Mouse (Mus musculus) forebrain, embryonic 11.5 days (tissue): ENCODE measurements at regions not wholly inside any gene's neighbourhood (a gene's known extent, or its start where the extent isn't known, plus 50 kb on each side); places are given as distances from the start of the nearest gene placed in this dataset.

ENCODE experiments used
- ATAC-seq: fragments of 200-750 bp; cut with Nextera tagmentation; replicated peaks from 2 replicates; pipeline ENCODE4 v1.8.0; 2017; ENCODE audit warnings: moderate TSS enrichment; ENCODE audit not compliant: low FRiP score
- DNase-seq: peaks from one replicate; pipeline ENCODE4 v3.0.0-alpha.2; 2017; ENCODE audit warnings: low spot score
- H3K27ac ChIP-seq: fragments of 300-500 bp; sonication (generic); 2 replicates; pipeline ENCODE4 v1.5.1; 2014; ENCODE audit warnings: low read depth, low read length
- H3K27me3 ChIP-seq: fragments of 300-500 bp; sonication (generic); 2 replicates; pipeline ENCODE4 v1.6.1; 2014; ENCODE audit warnings: mild to moderate bottlenecking, low read length, mixed read lengths; ENCODE audit not compliant: control insufficient read depth, insufficient read depth
- H3K36me3 ChIP-seq: fragments of 300-500 bp; sonication (generic); 2 replicates; pipeline ENCODE4 v1.6.1; 2014; ENCODE audit warnings: mild to moderate bottlenecking, low read length, moderate library complexity, mixed read lengths; ENCODE audit not compliant: control insufficient read depth, insufficient read depth
- H3K4me1 ChIP-seq: fragments of 300-500 bp; sonication (generic); replicated peaks from 2 replicates; pipeline ENCODE4 v1.6.1; 2014; ENCODE audit warnings: low read length, mixed read lengths; ENCODE audit not compliant: control insufficient read depth, insufficient read depth
- H3K4me2 ChIP-seq: fragments of 300-500 bp; sonication (generic); 2 replicates; pipeline ENCODE4 v1.6.1; 2014; ENCODE audit warnings: low read depth, mild to moderate bottlenecking, low read length, moderate library complexity, mixed read lengths; ENCODE audit not compliant: severe bottlenecking
- H3K4me3 ChIP-seq: fragments of 300-500 bp; sonication (generic); 2 replicates; pipeline ENCODE4 v1.5.1; 2014; ENCODE audit warnings: low read depth, low read length
- H3K9ac ChIP-seq: fragments of 300-500 bp; sonication (generic); 2 replicates; pipeline ENCODE4 v1.6.1; 2014; ENCODE audit warnings: low read length
- H3K9me3 ChIP-seq: fragments of 300-500 bp; sonication (generic); 2 replicates; pipeline ENCODE4 v1.6.1; 2016; ENCODE audit warnings: low read length, mixed read lengths; ENCODE audit not compliant: control insufficient read depth
- WGBS: fragments of 180-500 bp; shearing (Covaris S2); extraction: QIAGEN DNeasy Blood & Tissue Kit; methylation state at CpG from one replicate; pipeline ENCODE4 v1.1.7; 2014; 5-methylcytosine and 5-hydroxymethylcytosine counted together

DNA sequence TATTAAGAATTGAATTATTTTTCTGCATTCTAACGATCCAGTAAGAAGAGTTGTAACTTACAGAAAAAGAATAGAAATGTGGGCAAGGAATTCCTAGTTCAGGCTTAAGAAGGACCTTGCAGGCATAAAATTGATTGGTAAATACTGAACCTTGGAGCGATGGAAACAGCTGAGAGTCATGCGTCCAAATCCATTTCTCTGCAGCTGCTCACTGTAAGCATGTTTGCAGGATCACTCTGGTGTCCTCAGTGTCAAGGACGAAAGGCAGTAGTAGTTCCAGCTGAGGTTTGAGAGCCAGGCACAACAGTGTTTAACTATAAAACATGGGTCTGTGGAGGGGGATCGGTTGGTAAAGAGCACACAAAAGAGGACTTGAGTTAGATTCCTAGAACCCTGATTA, 89.1 kb upstream of the Rgma start:
- Histone ChIP-seq H3K27me3 (no peaks in the 10 kb centered on the region), H3K9me3 (no peaks in the 10 kb centered on the region), H3K4me2 (no peak overlapping the region), H3K36me3 (no peaks in the 10 kb centered on the region), H3K4me3 (no peak overlapping the region), H3K9ac (no peak overlapping the region), H3K27ac (no peak overlapping the region), H3K4me1 (no peaks in the 10 kb centered on the region)
- WGBS = 90% methylated on average over 5 of the region's 5 CpGs
- ATAC-seq (no peak), DNase-seq (no peak)

DNA sequence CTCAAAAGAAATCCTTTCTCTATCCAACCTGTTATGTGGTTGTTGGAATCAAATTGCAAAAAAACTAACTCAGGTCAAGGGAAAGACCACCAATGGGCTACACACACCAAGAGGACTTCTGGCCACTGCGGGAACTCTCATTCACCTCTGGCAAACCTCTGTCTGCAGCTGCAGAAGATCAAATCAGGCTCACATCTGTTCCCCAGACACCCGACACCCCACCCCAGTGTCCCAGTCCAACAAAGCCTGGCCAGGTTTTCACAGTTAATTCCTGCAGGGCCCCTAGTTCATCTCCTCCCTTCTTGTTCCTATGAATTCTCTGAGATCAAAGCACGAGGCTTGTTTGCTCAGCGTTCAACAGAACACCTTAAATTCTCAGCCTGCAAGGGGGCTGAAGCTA, 82.0 kb upstream of the Rgma start:
- Histone ChIP-seq H3K4me1 (no peaks in the 10 kb centered on the region), H3K4me2 (no peak overlapping the region), H3K27ac (no peak overlapping the region), H3K36me3 (no peaks in the 10 kb centered on the region), H3K9me3 (no peaks in the 10 kb centered on the region), H3K4me3 (no peak overlapping the region), H3K9ac (no peak overlapping the region), H3K27me3 (no peaks in the 10 kb centered on the region)
- WGBS = 63% methylated on average over 4 of the region's 4 CpGs
- ATAC-seq = no peak
- no peak for DNase-seq

DNA sequence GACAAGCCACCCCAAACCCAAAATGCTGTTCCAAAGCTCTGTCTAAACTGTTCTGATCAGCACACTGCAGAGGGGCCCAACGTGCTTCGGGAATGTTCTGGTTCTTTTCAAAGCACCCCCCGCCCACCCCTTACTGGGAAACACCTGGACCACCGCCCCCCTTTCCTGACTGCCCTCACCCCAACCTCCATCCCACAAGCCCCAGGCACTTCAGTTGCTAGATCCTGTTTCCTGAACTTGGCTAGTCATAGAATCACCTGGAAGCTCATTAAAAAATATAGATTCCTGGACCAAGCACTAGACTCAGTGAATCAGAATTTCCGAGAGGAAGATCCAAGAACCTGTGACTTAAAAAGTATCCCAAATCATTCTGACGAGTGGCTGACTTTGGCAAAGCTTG, 80.9 kb upstream of the Rgma start:
- H3K4me3 ChIP-seq = no peak overlapping the region
- no peaks in the 10 kb centered on the region for H3K27me3 ChIP-seq
- ATAC-seq (no peak), DNase-seq (no peak)
- no peak overlapping the region for H3K27ac ChIP-seq
- H3K9ac ChIP-seq = no peak overlapping the region
- H3K36me3 ChIP-seq = no peaks in the 10 kb centered on the region
- H3K4me2 ChIP-seq = no peak overlapping the region
- H3K9me3 ChIP-seq = no peaks in the 10 kb centered on the region
- no peaks in the 10 kb centered on the region for H3K4me1 ChIP-seq
- 87% methylated on average over 6 of the region's 6 CpGs for WGBS

DNA sequence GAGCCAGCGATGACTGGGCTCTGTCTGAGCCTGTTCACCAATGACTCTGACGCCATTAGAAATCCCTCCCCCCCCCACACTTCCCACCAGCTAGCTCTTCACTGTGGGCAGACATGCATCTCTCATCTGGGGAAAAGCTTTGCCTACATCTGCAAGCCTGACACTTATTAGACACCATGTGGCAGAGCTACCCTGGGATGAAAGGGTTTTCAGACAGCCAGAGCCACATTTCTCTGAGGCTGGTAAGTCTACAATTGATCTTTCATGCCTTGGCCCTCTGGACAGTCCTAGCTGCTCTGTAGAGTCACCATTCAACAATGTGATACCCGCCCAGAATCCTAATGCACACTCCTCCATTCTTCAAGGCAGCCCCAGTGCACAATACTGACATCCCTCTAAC, 72.8 kb upstream of the Rgma start:
- Histone ChIP-seq H3K9ac (no peak overlapping the region), H3K27me3 (no peaks in the 10 kb centered on the region; the same call in 1 of the 2 replicates), H3K9me3 (no peaks in the 10 kb centered on the region), H3K4me2 (no peak overlapping the region), H3K36me3 (no peaks in the 10 kb centered on the region), H3K4me3 (no peak overlapping the region), H3K4me1 (peaks cover 18% of the 10 kb centered on the region), H3K27ac (no peak overlapping the region)
- 55% methylated on average over 3 of the region's 3 CpGs for WGBS
- peak; percentile 52 for ATAC-seq
- DNase-seq = no peak

DNA sequence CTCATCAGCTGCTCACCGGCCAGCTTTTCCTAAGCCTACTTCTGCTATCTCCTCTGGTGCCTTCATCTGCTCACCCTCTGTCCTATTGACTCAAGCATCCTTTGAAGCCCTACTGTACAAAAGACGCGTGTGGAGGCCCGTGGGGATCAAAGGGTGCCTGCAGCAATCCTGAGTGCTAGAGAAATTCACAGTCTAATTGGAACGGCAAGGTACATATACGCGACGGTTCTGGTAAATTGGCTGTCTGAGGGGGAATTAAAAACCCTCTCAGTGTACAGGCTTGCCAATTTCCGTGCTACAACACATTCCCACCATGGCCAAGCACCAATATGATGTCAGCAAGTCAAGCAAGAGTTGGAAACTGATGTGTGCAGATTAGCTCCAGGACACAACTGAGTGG, 71.5 kb upstream of the Rgma start:
- no peak overlapping the region for H3K27ac ChIP-seq
- H3K4me2 ChIP-seq = no peak overlapping the region
- no peaks in the 10 kb centered on the region for H3K36me3 ChIP-seq
- DNase-seq (no peak), ATAC-seq (peak; percentile 22)
- H3K9me3 ChIP-seq = no peaks in the 10 kb centered on the region
- peaks cover 21% of the 10 kb centered on the region for H3K4me1 ChIP-seq
- H3K9ac ChIP-seq = no peak overlapping the region
- WGBS = 10% methylated on average over 9 of the region's 9 CpGs
- no peak overlapping the region for H3K4me3 ChIP-seq
- no peaks in the 10 kb centered on the region; the same call in 1 of the 2 replicates for H3K27me3 ChIP-seq

DNA sequence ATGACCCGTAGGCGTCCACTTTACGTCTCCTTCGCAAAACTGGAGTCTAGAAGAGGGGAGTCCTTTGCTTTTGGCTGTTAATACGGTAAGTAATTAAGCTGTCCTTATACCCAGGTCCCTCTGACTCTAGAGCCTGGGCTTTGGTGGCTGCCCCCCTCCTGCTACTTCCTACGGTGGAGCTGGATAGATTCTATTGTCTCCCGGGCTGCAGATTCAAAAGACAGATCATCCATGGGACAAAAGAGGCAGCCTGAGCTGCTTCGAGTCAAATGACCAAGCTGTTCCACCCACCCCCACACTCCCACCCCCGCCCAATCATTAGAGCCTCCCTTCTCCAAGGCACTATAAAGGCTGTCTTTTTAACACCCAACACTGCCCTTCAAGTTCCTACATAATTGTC, 70.5 kb upstream of the Rgma start:
- DNase-seq (peak; percentile 59), ATAC-seq (peak; percentile 61)
- Histone ChIP-seq H3K9ac (no peak overlapping the region), H3K27ac (no peak overlapping the region; the same call in 1 of the 2 replicates), H3K36me3 (no peaks in the 10 kb centered on the region), H3K4me1 (peaks cover 21% of the 10 kb centered on the region), H3K4me2 (peak overlapping the region; percentile 32), H3K4me3 (no peak overlapping the region), H3K27me3 (no peaks in the 10 kb centered on the region; the same call in 1 of the 2 replicates), H3K9me3 (no peaks in the 10 kb centered on the region)
- WGBS = 4% methylated on average over 9 of the region's 9 CpGs

DNA sequence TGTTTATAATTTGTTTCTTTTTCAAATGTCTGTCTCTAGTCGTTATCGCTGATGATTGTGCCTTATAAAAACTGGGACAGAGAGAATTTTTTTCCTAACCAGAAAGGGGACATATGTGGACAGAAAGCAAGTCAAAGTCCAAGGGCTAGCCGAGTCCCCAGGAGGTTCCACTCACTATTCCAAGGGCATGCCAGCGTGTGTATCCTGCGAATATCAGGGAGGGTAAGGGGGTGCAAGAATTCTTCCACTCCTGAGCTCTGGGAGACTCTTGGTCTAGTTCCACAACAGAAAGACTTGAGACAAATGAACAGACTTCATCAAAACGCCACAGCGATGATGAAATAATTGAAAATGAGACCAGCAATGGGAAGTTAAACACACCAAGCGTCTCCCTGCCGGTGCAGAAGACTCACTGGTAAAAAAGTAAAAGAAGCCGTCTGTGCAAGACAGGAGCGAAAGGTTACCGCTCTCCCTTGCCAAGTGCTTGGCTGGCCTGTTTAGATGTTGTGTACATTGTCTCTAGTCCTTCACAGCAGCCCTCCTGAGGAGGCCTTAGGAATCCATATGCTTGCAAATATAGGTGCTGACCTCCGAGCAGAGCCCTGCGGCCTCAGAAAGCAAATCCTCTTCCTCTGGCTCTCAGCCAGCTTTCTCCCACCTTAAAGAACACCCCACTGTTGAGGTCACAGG, 69.9 kb upstream of the Rgma start:
- DNase-seq (no peak), ATAC-seq (no peak)
- H3K27ac ChIP-seq = peak overlapping the region; percentile 55; the same call in 1 of the 2 replicates
- no peaks in the 10 kb centered on the region; the same call in 1 of the 2 replicates for H3K27me3 ChIP-seq
- H3K9ac ChIP-seq = 0 out of 2 replicates have a peak overlapping the region, but pooled peaks have one; percentile 39
- H3K4me2 ChIP-seq = peak overlapping the region; percentile 32; the same call in 1 of the 2 replicates
- H3K4me3 ChIP-seq = no peak overlapping the region
- peaks cover 21% of the 10 kb centered on the region for H3K4me1 ChIP-seq
- H3K9me3 ChIP-seq = no peaks in the 10 kb centered on the region
- H3K36me3 ChIP-seq = no peaks in the 10 kb centered on the region
- 11% methylated on average over 14 of the region's 14 CpGs for WGBS

DNA sequence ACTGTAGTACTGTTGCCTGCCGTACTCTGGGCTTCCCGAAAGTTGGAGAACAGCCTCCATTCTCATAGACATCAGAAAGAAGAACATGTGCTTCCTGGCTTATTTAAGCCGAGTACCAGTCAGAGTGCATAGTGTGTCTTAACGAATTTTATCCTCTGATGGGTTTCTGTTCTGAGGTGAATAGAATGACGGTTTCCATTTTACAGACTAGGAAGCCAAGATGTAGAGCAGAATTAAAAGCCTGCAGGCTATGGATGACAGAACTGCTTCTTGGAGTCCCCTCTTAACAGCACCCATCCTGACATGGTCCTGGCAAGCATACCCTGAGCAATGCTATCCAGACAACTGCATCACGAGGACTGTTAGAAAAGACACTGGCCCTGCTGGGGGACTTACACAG, 69.0 kb upstream of the Rgma start:
- H3K36me3 ChIP-seq = no peaks in the 10 kb centered on the region
- no peak for DNase-seq
- no peaks in the 10 kb centered on the region; the same call in 1 of the 2 replicates for H3K27me3 ChIP-seq
- H3K4me1 ChIP-seq = peaks cover 21% of the 10 kb centered on the region
- no peak overlapping the region for H3K9ac ChIP-seq
- ATAC-seq = no peak
- H3K27ac ChIP-seq = no peak overlapping the region
- no peak overlapping the region for H3K4me3 ChIP-seq
- 39% methylated on average over 6 of the region's 6 CpGs for WGBS
- no peak overlapping the region for H3K4me2 ChIP-seq
- no peaks in the 10 kb centered on the region for H3K9me3 ChIP-seq

DNA sequence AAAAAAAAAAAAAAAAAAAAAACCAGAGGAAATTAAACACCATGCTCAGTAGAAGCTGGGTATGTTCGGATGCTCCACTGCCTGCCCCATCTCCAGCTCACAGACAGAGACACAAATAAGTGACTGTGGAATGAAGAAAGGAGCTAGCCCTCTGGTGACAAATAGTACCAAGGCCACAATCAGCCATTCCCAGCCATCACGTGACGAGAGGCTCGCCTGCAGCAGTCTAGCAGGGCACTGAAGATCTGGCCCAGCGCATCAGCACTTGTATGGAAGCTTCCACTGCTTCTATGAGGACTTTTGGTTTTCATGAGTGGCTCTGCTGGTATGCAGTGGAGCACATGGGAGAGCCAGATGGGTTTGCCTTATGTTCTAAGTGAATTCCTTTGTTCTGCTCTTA, 68.6 kb upstream of the Rgma start:
- H3K4me1 ChIP-seq = peaks cover 21% of the 10 kb centered on the region
- no peaks in the 10 kb centered on the region for H3K9me3 ChIP-seq
- H3K27me3 ChIP-seq = no peaks in the 10 kb centered on the region; the same call in 1 of the 2 replicates
- no peak overlapping the region for H3K27ac ChIP-seq
- DNase-seq = no peak
- H3K9ac ChIP-seq = no peak overlapping the region
- ATAC-seq = no peak
- H3K4me2 ChIP-seq = no peak overlapping the region
- H3K36me3 ChIP-seq = no peaks in the 10 kb centered on the region
- WGBS = 54% methylated on average over 5 of the region's 5 CpGs
- H3K4me3 ChIP-seq = no peak overlapping the region
